Mouse (Mus musculus) midbrain, embryonic 13.5 days (tissue): ENCODE data around the gene Chchd3. TPM values are rescaled to one million over a fixed set of nuclear protein-coding genes. Genes with fewer than 3 reads are reported as not detected.
A peak's percentile ranks its signal among the peaks of the same experiment; 100 is the strongest.

Experiments
- ATAC-seq: fragments of 200-750 bp; cut with Nextera tagmentation; 2 replicates; pipeline ENCODE4 v1.8.0; 2017; ENCODE audit warnings: mild to moderate bottlenecking, moderate TSS enrichment, moderate library complexity
- H3K27ac ChIP-seq: fragments of 300-500 bp; sonication (generic); 2 replicates; pipeline ENCODE4 v1.5.1; 2015; ENCODE audit warnings: inconsistent platforms, mild to moderate bottlenecking, moderate library complexity
- H3K27me3 ChIP-seq: fragments of 300-500 bp; sonication (generic); 2 replicates; pipeline ENCODE4 v1.6.1; 2015; ENCODE audit warnings: mild to moderate bottlenecking, inconsistent platforms
- H3K36me3 ChIP-seq: fragments of 300-500 bp; sonication (generic); 2 replicates; pipeline ENCODE4 v1.6.1; 2015; ENCODE audit warnings: mild to moderate bottlenecking, inconsistent platforms
- H3K4me1 ChIP-seq: fragments of 300-500 bp; sonication (generic); replicated peaks from 2 replicates; pipeline ENCODE4 v1.6.1; 2015; ENCODE audit warnings: inconsistent platforms
- H3K4me2 ChIP-seq: fragments of 300-500 bp; sonication (generic); replicated peaks from 2 replicates; pipeline ENCODE4 v1.6.1; 2015; ENCODE audit warnings: moderate library complexity, mild to moderate bottlenecking, inconsistent platforms
- H3K4me3 ChIP-seq: fragments of 300-500 bp; sonication (generic); replicated peaks from 2 replicates; pipeline ENCODE4 v1.5.1; 2015; ENCODE audit warnings: mild to moderate bottlenecking, inconsistent platforms
- H3K9ac ChIP-seq: fragments of 300-500 bp; sonication (generic); replicated peaks from 2 replicates; pipeline ENCODE4 v1.6.1; 2015; ENCODE audit warnings: mild to moderate bottlenecking, inconsistent platforms
- H3K9me3 ChIP-seq: fragments of 300-500 bp; sonication (generic); 2 replicates; pipeline ENCODE4 v1.6.1; 2016; ENCODE audit warnings: mild to moderate bottlenecking, inconsistent platforms
- WGBS: fragments of 180-500 bp; shearing (Covaris S2); methylation state at CpG from one replicate; pipeline ENCODE4 v1.1.7; 2015; 5-methylcytosine and 5-hydroxymethylcytosine counted together
- polyA plus RNA-seq: library from polyadenylated mRNA; unstranded; fragments of >200 nt; fragmentation: Nextera tagmentation; extraction: Ambion mirVana; gene quantifications from 2 replicates; pipeline ENCODE4 v1.2.1, GENCODE M21; 2015

Gene Chchd3
- polyA plus RNA-seq, 1 experiment from 2014 or later = 117 TPM

DNA sequence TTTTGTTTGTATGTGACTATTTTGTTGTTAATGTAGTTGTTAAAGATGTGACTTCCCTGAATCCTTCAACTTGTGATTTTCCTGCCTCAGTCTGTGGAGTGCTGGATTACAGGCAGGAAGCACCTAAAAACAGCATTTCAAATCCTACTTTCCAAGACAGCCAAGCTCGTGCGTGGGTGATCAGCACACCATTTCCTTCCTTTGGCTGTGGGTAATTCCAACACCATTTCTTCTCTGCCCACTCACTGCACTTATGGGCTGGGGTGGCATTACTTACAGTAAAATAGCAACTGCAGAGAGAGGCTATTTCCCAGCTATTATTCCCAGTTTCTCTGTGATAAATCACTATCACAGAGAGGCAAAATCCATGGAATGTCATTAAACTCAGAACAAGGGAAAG, 140.0 kb downstream of the Chchd3 start:
- Histone ChIP-seq H3K9me3 (no peaks in the 10 kb centered on the region), H3K9ac (no peak overlapping the region), H3K27ac (no peak overlapping the region), H3K4me1 (no peaks in the 10 kb centered on the region), H3K4me2 (no peak overlapping the region), H3K4me3 (no peak overlapping the region), H3K36me3 (peaks cover 7% of the 10 kb centered on the region; the same call in 1 of the 2 replicates), H3K27me3 (no peaks in the 10 kb centered on the region)
- WGBS = 76% methylated on average over 2 of the region's 2 CpGs
- ATAC-seq = no peak

DNA sequence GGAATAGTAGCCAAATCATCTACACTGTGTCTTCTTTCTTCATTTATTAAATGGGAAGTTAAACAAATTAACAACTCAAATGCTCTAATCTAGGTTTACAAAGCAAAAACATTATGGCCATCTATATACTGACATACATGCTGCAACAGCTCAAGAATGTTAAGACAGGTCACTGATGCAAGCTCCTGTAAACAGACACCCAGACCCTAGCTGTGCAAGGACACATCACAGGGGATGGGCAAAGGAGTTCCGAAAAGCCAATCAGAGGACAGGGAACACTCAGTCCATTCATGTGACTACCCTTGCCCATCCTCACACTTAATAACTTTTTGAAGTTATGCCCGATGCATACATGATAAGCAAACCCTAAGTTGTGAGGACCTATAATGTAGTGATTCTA, 149.4 kb downstream of the Chchd3 start:
- H3K36me3 ChIP-seq = no peaks in the 10 kb centered on the region
- H3K27me3 ChIP-seq = no peaks in the 10 kb centered on the region
- H3K4me1 ChIP-seq = no peaks in the 10 kb centered on the region
- H3K9ac ChIP-seq = no peak overlapping the region
- ATAC-seq = no peak
- no peaks in the 10 kb centered on the region for H3K9me3 ChIP-seq
- WGBS = 92% methylated on average over 2 of the region's 2 CpGs
- no peak overlapping the region for H3K27ac ChIP-seq
- no peak overlapping the region for H3K4me3 ChIP-seq
- H3K4me2 ChIP-seq = no peak overlapping the region

DNA sequence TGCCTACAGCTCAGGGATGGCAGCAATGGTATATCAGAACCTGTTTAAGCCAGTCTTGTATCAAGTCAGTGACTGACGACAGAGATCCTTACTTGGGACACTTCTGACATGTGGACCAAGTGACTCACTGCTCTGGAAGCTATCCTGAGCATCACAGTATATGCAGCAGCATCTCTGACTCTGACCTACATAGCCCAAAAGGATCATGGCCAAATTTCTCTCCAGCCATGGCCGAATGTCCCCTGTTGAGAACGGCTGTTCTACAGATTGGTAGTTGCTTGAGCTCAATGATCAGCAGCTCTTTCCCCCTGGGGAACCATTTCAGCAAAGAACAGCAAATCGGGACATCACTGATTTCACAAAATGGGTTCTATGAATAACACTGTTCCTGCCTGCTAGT, 161.0 kb downstream of the Chchd3 start:
- no peaks in the 10 kb centered on the region for H3K4me1 ChIP-seq
- H3K27ac ChIP-seq = no peak overlapping the region
- H3K9me3 ChIP-seq = no peaks in the 10 kb centered on the region
- WGBS = 95% methylated on average over 4 of the region's 4 CpGs
- no peaks in the 10 kb centered on the region for H3K27me3 ChIP-seq
- H3K4me2 ChIP-seq = no peak overlapping the region
- H3K9ac ChIP-seq = no peak overlapping the region
- no peak overlapping the region for H3K4me3 ChIP-seq
- H3K36me3 ChIP-seq = no peaks in the 10 kb centered on the region
- ATAC-seq = no peak

DNA sequence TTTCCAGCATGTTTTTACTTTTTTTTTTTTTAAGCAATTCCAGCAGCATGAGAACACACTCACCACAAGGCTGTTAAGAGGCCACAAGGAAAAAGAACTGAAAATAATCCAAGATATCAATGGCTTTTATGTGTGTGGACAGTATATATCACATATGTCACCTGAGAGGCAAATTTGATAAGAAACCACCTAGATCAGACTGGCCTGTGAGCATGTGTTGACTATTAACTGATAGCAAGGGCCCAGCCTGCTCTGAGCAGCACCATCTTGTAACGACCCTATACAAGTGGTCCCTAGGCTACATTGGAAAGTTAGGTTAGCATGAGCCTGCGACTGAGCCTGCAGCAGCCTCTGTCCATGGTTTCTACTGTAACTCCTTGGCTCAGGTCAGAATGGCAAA, 166.0 kb downstream of the Chchd3 start:
- H3K4me1 ChIP-seq = no peaks in the 10 kb centered on the region
- no peak overlapping the region for H3K4me3 ChIP-seq
- no peaks in the 10 kb centered on the region for H3K9me3 ChIP-seq
- H3K27me3 ChIP-seq = no peaks in the 10 kb centered on the region
- H3K27ac ChIP-seq = no peak overlapping the region
- H3K4me2 ChIP-seq = no peak overlapping the region
- WGBS = 92% methylated on average over 2 of the region's 2 CpGs
- H3K36me3 ChIP-seq = no peaks in the 10 kb centered on the region
- ATAC-seq = no peak
- no peak overlapping the region for H3K9ac ChIP-seq

DNA sequence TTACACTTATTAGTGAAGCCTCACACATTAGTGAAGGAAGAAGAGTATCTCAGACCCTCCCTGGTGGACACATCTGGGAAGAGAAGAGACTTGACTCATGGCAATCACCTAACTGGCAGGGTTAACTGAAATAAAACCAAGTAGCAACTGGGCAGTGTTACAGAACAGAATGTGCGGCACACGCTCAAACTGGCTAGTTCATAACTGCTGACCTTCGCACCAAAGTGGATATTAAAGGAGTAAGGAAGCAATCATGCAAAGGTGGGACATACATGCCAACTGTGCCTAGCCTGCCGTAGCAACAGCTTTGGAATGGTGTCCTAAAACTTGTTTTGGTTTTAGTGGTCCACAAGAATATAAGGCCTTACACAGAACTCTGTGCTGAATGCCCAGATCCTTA, 169.3 kb downstream of the Chchd3 start:
- Histone ChIP-seq H3K4me2 (no peak overlapping the region), H3K27ac (no peak overlapping the region), H3K4me1 (peaks cover 4% of the 10 kb centered on the region; the same call in 1 of the 2 replicates), H3K36me3 (no peaks in the 10 kb centered on the region), H3K4me3 (no peak overlapping the region), H3K9me3 (no peaks in the 10 kb centered on the region), H3K27me3 (no peaks in the 10 kb centered on the region), H3K9ac (no peak overlapping the region)
- 98% methylated on average over 4 of the region's 4 CpGs for WGBS
- ATAC-seq = no peak

DNA sequence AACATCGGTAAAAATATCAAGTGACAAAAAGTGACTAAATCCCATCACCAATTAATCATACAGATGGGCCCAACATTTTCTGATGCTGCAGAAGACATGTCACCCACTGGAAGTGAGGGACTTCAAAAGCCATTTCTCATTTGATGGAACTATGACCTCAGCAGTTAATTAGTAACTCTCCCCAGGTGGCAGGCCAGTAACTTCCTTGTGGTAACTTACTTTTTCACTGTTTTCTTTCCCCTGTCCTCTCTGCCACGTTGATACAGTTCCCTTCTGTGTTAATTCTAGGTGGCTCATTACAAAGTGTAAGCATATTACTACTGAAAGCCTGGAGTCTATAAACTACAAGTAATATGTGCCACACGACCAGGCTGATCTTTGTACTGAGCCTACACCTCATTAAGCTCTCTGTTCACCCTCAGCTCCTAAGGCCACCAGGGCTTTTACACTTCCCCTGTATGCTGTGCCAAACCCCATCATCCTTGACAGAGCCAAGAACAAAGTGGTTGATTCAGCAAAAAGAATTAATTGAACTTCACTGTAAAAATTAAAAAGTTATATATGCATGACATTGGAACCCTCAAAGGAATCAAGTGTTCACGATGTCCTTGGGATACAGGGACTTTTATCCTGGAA, 171.0 kb downstream of the Chchd3 start:
- Histone ChIP-seq H3K9ac (no peak overlapping the region), H3K9me3 (no peaks in the 10 kb centered on the region), H3K4me3 (no peak overlapping the region), H3K36me3 (no peaks in the 10 kb centered on the region), H3K27me3 (no peaks in the 10 kb centered on the region), H3K27ac (no peak overlapping the region), H3K4me2 (no peak overlapping the region), H3K4me1 (peaks cover 4% of the 10 kb centered on the region; the same call in 1 of the 2 replicates)
- 83% methylated on average over 4 of the region's 4 CpGs for WGBS
- no peak for ATAC-seq

DNA sequence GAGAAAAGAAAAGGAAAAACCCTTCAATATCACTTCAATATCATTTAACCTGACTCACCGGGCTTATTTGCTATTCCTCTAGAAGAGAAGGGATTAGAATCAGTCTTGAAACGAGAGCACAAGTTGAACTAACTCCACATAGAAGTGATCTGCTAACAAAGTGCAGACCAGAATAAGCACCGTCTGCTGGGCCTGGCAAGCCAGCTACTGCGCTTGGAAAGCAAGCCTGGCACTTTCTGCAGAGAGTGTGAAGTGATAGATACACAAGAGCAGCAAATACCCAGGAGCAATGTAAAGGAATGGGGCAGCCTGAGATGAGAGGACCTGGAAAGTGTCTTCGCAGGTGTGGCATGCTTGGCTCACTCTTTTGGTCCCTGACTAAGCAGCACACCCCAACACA, 181.5 kb downstream of the Chchd3 start:
- 83% methylated on average over 5 of the region's 5 CpGs for WGBS
- no peak for ATAC-seq
- peaks cover 16% of the 10 kb centered on the region for H3K4me1 ChIP-seq

DNA sequence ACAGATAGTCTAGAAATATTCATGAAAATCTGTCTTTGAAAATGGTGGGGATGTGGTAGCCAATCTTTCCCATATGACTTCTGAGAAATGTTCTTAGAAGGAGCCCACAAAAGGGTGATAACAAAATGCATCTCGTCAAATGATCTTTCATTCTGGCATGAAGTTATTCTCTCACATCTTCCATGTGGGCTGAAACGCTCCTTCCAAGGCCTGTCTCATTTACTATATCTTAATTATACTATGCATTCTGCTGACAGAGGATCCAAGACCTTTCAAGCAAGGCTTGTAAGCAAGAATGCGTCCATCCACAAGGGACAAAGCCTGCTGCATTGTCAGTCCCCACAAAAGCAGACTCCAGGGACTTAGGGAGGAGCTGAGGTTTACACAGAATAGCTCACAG, 185.9 kb downstream of the Chchd3 start:
- H3K4me3 ChIP-seq = no peak overlapping the region
- ATAC-seq = no peak
- H3K4me1 ChIP-seq = peaks cover 16% of the 10 kb centered on the region
- no peak overlapping the region for H3K4me2 ChIP-seq
- no peak overlapping the region for H3K27ac ChIP-seq
- H3K9me3 ChIP-seq = no peaks in the 10 kb centered on the region
- H3K9ac ChIP-seq = no peak overlapping the region
- no peaks in the 10 kb centered on the region for H3K27me3 ChIP-seq
- 14% methylated on average over 3 of the region's 3 CpGs for WGBS
- H3K36me3 ChIP-seq = no peaks in the 10 kb centered on the region

More for the DNA sequence above, 181.5 kb downstream of the Chchd3 start:
- H3K36me3 ChIP-seq = no peaks in the 10 kb centered on the region
- H3K9ac ChIP-seq = no peak overlapping the region
- no peak overlapping the region for H3K27ac ChIP-seq
- H3K9me3 ChIP-seq = no peaks in the 10 kb centered on the region
- H3K27me3 ChIP-seq = no peaks in the 10 kb centered on the region
- H3K4me3 ChIP-seq = no peak overlapping the region
- no peak overlapping the region for H3K4me2 ChIP-seq

DNA sequence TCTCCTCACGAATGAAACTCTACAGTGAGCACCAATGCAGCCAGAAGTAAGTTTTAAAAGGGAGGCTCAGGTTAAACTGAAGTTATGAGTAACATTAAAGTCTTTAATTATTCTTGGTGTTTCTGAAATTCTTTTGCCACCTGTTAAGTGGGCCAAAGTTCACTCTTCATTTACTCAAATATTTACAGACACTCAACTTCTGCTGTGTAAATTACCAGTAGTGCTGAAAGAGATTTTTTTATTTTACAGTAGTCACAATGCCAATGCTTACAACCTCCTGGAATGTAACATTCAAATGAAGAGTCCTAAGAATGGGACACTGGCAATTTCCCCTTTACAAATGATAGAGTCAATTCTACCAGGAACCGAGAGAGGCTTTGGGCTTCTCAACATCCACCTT, 187.3 kb downstream of the Chchd3 start:
- no peak for ATAC-seq
- Histone ChIP-seq H3K9ac (no peak overlapping the region), H3K4me2 (no peak overlapping the region), H3K4me3 (no peak overlapping the region), H3K27me3 (no peaks in the 10 kb centered on the region), H3K4me1 (peaks cover 16% of the 10 kb centered on the region), H3K36me3 (0 out of 2 replicates have a peak, but pooled peaks cover 2% of the 10 kb centered on the region), H3K27ac (no peak overlapping the region), H3K9me3 (no peaks in the 10 kb centered on the region)
- 93% methylated on average over 2 of the region's 2 CpGs for WGBS

DNA sequence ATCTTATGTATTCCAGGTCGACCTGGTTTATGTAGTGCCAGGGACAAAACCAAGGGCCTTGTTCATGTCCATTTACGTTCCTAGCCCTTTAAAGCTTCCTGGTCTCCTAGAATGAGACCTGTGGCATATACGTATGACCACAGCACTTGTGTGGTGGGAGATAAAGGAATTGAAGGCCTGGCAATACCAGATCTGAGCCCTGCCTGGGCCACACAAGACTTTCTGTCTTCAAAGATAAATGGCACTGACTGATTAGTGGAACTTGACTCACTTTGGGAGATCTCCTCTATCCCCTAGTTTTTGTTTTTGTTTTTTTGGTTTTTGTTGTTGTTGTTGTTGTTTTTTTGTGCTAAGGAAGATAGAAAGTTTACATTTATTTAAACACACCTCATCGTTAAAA, 209.1 kb downstream of the Chchd3 start:
- no peaks in the 10 kb centered on the region for H3K36me3 ChIP-seq
- H3K4me1 ChIP-seq = peaks cover 5% of the 10 kb centered on the region
- no peaks in the 10 kb centered on the region for H3K27me3 ChIP-seq
- WGBS = 93% methylated on average over 4 of the region's 4 CpGs
- H3K27ac ChIP-seq = no peak overlapping the region
- no peak overlapping the region for H3K4me2 ChIP-seq
- no peaks in the 10 kb centered on the region for H3K9me3 ChIP-seq
- no peak for ATAC-seq
- H3K4me3 ChIP-seq = no peak overlapping the region
- no peak overlapping the region for H3K9ac ChIP-seq

DNA sequence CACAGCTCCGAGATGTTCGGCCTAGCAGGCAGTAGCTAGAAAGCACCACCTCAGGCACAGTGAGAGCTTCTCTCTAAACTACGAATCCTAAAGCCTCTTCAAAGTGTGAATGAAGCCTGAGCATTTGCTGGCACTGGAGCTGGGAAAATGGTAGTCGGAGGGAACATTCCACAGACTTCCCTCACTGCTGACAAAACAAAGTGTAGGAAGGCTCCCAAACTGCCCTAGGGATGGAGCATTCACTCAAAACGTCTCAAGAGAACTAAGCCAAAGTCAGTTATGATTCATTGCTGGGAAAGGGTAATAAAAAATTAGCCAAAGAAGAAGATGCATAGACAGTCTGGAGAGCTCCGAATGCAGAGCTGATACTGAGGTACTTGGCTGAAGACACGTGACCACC, 211.1 kb downstream of the Chchd3 start:
- Histone ChIP-seq H3K36me3 (no peaks in the 10 kb centered on the region), H3K27me3 (no peaks in the 10 kb centered on the region), H3K4me1 (peaks cover 11% of the 10 kb centered on the region), H3K4me2 (no peak overlapping the region), H3K4me3 (no peak overlapping the region), H3K27ac (no peak overlapping the region), H3K9ac (no peak overlapping the region), H3K9me3 (no peaks in the 10 kb centered on the region)
- no peak for ATAC-seq
- WGBS = 93% methylated on average over 7 of the region's 7 CpGs

DNA sequence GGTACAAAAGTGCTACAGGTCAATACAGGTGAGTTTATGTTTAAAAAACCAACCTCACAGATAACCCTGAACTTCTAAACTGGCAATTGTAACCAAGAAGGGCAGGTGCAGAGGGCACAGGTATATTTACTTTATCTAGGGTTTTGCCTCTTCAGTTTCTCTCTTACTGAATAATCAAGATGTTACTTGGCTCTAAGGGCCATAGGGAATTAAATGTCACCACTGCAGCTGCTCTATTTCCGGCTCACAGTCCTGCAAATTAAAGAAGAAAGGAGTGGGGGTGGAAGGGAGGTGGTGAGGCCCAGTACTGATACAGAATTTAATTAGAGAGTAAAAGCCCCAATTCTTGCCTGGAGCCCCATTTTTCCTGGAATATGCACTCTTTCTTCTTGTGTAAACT, 214.6 kb downstream of the Chchd3 start:
- Histone ChIP-seq H3K4me2 (no peak overlapping the region), H3K4me1 (peaks cover 7% of the 10 kb centered on the region), H3K27ac (no peak overlapping the region), H3K9ac (no peak overlapping the region), H3K36me3 (no peaks in the 10 kb centered on the region), H3K27me3 (no peaks in the 10 kb centered on the region), H3K4me3 (no peak overlapping the region), H3K9me3 (no peaks in the 10 kb centered on the region)
- ATAC-seq = no peak
- WGBS = 21% methylated on average over 1 of the region's 1 CpGs

DNA sequence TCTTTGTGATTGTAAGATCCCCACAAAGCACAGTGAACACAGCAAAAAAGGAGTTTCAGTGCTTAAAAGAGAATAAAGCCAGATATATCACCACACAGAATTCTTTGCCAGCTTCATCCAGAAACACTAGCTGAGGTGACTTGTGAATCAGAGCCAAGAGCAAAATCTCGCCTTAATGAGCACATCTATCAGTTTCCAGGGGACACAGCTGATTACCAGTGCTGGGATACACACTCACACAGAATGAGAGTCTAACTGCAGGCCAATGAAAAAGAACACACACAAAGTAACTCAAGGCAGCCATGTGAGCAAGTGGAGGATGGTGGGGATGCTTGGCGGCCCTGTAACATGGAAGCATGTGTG, 222.1 kb downstream of the Chchd3 start:
- H3K4me3 ChIP-seq = no peak overlapping the region
- ATAC-seq = no peak
- H3K9me3 ChIP-seq = no peaks in the 10 kb centered on the region
- H3K9ac ChIP-seq = no peak overlapping the region
- WGBS = 81% methylated on average over 2 of the region's 2 CpGs
- H3K36me3 ChIP-seq = peaks cover 10% of the 10 kb centered on the region; the same call in 1 of the 2 replicates
- peaks cover 7% of the 10 kb centered on the region; the same call in 1 of the 2 replicates for H3K4me1 ChIP-seq
- no peaks in the 10 kb centered on the region for H3K27me3 ChIP-seq
- peak overlapping the region; percentile 42; the same call in 1 of the 2 replicates for H3K27ac ChIP-seq
- H3K4me2 ChIP-seq = no peak overlapping the region
